Mouse (Mus musculus): ENCODE measurements around the gene Ociad1.

GRCm38 (mm10) chr5:73359134-73359751 lies 66.7 kb downstream of the Ociad1 start:
- TF ChIP-seq POLR2A (IDR thresholded peaks at IDR 0.05; ENCODE audit: extremely low read depth, insufficient read depth, low read length) = no peak
- no peak for TF ChIP-seq CTCF (IDR thresholded peaks at IDR 0.05; ENCODE audit: low read depth, low read length)

All from liver, adult 2 months (tissue).